Mouse (Mus musculus) lung, adult 2 months (tissue): ENCODE data around the gene Ddr1.

Experiments
- CTCF ChIP-seq: fragments of 200-500 bp; IDR thresholded peaks from 2 replicates; pipeline ENCODE4 v1.5.1; 2011; ENCODE audit warnings: mild to moderate bottlenecking, low read length, control low read depth; ENCODE audit not compliant: insufficient read depth
- POLR2A ChIP-seq: fragments of 200-500 bp; IDR thresholded peaks from 2 replicates; pipeline ENCODE4 v1.6.1; 2011; ENCODE audit warnings: low read depth, mild to moderate bottlenecking, control low read depth, low read length, borderline replicate concordance; ENCODE audit errors: extremely low read depth

DNA sequence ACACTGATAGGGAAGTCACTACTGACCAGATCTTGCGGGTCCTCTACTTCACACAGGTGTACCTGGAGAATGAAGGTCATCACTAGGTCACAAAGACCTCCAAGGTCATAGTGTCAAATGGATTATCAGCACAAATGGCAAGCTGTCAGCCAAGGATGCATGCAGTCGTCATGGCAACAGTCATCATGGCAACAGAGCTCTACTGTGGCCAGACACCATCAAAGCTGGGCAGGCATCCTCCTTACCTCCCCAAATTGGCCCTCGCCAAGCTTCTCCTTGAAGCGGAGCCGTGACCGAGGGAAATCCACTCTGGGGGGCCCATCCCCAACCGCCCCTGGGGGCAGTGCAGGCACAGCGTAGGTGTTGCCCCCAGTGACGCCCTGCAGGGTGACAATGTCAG is 19.4 kb downstream of the Ddr1 start:
- TF ChIP-seq CTCF (no peak), POLR2A (no peak)
